Mouse (Mus musculus) brain, embryonic 14.5 days (tissue): Measurements from ENCODE around the gene Fxn.

Experiments
- CTCF ChIP-seq: fragments of 200-500 bp; IDR thresholded peaks from 2 replicates; pipeline ENCODE4 v1.5.1; 2012; ENCODE audit warnings: inconsistent platforms, mild to moderate bottlenecking, moderate library complexity, borderline replicate concordance; ENCODE audit not compliant: insufficient read depth, insufficient read length; ENCODE audit errors: extremely low read depth
- POLR2A ChIP-seq: fragments of 200-500 bp; IDR thresholded peaks from 2 replicates; pipeline ENCODE4 v1.6.1; 2012; ENCODE audit warnings: mild to moderate bottlenecking, inconsistent platforms, borderline replicate concordance; ENCODE audit not compliant: poor library complexity, insufficient read depth, insufficient read length, severe bottlenecking; ENCODE audit errors: extremely low read depth

DNA sequence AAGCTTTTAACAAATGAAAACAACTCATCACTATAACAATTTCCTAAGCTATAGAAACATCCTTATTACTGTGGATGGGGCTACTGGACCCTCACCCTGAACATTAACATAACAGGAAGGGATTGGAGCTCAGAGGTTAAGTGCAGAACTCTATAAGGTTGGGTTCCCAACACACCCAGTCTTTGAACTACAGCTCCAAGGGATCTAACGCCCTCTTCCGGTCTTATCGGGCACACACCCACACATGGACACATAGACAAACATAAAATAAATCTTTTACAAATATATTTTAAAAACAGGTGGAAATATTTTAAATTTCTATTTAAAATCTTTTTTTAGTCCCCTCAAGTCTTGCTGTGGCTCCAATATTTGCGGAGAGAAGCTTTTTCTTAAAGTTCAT lies 59.0 kb downstream of the Fxn start:
- TF ChIP-seq CTCF: no peak
- TF ChIP-seq POLR2A: no peak
